Mouse (Mus musculus) E14TG2a.4 (cell line): ENCODE results near the gene Ralgapa1.

Source experiments
- CTCF ChIP-seq: conservative IDR thresholded peaks from 2 replicates; pipeline ENCODE4 v1.5.1; 2014; ENCODE audit warnings: low read length
- NANOG ChIP-seq: IDR thresholded peaks from 2 replicates; pipeline ENCODE4 v1.6.1; 2014; ENCODE audit warnings: borderline replicate concordance, low read length, mixed read lengths
- POU5F1 ChIP-seq: IDR thresholded peaks from 2 replicates; pipeline ENCODE4 v1.6.1; 2014; ENCODE audit warnings: low read length, borderline replicate concordance

DNA sequence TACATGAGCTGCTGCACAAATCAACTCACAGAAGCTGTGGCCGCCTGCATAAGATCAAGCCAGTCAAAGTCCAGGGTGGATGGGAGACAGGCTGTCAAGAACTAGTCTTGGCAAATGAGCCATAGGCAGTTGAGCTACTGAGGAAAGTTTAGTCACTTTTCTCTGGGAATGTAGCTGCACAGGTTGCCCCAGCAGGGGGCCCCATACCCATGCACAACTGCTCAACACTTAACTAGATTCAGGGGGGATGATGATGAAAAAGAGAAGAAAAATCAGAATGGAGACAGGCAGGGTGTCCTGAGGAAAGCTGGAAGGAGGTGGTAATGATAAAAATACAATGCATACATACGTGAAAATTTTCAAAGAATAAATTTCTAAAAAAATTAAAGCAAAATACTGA lies 42.7 kb downstream of the Ralgapa1 start:
- TF ChIP-seq CTCF = no peak; the same call in 1 of the 2 replicates
- no peak for TF ChIP-seq POU5F1
- no peak for TF ChIP-seq NANOG
